Mouse (Mus musculus) C2C12 (cell line): Measurements from ENCODE around the gene Cpsf4l.
"Not testable (repeated sequence)": the region's sequence is repeated elsewhere in the genome, so short reads cannot be mapped to it uniquely, and the experiment has no call there.

Experiments used
- CTCF ChIP-seq: IDR thresholded peaks from one replicate; pipeline ENCODE4 v1.5.1; 2011; ENCODE audit not compliant: control insufficient read depth, insufficient read depth, insufficient read length
- FOSL1 ChIP-seq: IDR thresholded peaks from one replicate; pipeline ENCODE4 v1.8.0; 2011; ENCODE audit warnings: mild to moderate bottlenecking, low read length; ENCODE audit not compliant: poor library complexity, insufficient read depth, severe bottlenecking
- MYOD1 ChIP-seq: IDR thresholded peaks from one replicate; pipeline ENCODE4 v1.6.1; 2011; ENCODE audit warnings: low read depth; ENCODE audit not compliant: control insufficient read depth, insufficient read length
- MYOG ChIP-seq: IDR thresholded peaks from one replicate; pipeline ENCODE4 v1.6.1; 2011; ENCODE audit not compliant: control insufficient read depth, insufficient read length; ENCODE audit errors: extremely low read depth

- TF ChIP-seq CTCF, MYOD1, MYOG, FOSL1: not testable (repeated sequence)
These were observed 49.6 kb downstream of the Cpsf4l start for GRCm38 (mm10) chr11:113660213-113660612.
